In the genomic region with DNA sequence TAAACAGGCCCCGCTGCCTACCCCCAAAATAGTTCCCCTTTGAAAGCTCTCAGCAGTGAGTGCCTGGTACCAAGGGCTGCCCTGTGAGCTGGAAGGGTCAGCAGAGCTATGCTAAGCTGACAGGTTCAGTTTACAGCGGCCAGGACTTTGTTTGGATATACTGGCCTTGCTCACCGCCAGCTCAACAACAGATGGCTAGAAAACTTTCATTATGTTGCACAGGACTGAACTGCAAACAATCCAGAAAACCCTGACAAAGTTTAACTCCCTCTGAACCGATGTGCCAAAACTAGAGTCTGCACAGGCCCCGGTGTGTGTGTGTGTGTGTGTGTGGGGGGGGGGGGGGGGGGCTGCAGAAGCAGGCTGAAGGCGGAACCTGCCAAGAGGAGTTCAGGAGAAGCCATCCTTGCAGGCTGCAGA, we compare ENCODE assay signal across 7 mouse cellular contexts.
DNase-seq lines count a peak whose midpoint lies in the region; ATAC-seq lines count a peak whose summit lies in the region.

No protein-coding gene starts in this region.

- H3K4me1 ChIP-seq in hindbrain, embryonic 13.5 days (replicated peaks) = peaks cover 38% of the 10 kb centered on the region
- peaks cover 40% of the 10 kb centered on the region for H3K4me1 ChIP-seq in liver, embryonic 12.5 days
- peaks cover 29% of the 10 kb centered on the region for H3K4me1 ChIP-seq in stomach, embryonic 14.5 days (ENCODE audit: control insufficient read depth, insufficient read depth, low read length)

- ATAC-seq in hindbrain, embryonic 13.5 days (ENCODE audit: low FRiP score) = no peak
- ATAC-seq in liver, embryonic 12.5 days = peak; percentile 60
- peak; percentile 70; the same call in 1 of the 2 replicates for ATAC-seq in stomach, embryonic 14.5 days (ENCODE audit: insufficient number of reproducible peaks, insufficient read depth, low FRiP score, low read depth)
- ATAC-seq in granulocyte monocyte progenitor cell, adult 5-6 weeks (replicated peaks; ENCODE audit: poor library complexity, severe bottlenecking) = no peak

- H3K9me3 ChIP-seq in hindbrain, embryonic 13.5 days = no peaks in the 10 kb centered on the region
- no peaks in the 10 kb centered on the region for H3K9me3 ChIP-seq in liver, embryonic 12.5 days (replicated peaks)
- no peaks in the 10 kb centered on the region for H3K9me3 ChIP-seq in stomach, embryonic 14.5 days (ENCODE audit: control insufficient read depth, low read depth, low read length)

- WGBS in hindbrain, embryonic 13.5 days = 8% methylated on average over 6 of the region's 6 CpGs
- WGBS in liver, embryonic 12.5 days (ENCODE audit: insufficient replicate concordance) = 51% methylated on average over 6 of the region's 6 CpGs
- 6% methylated on average over 6 of the region's 6 CpGs for WGBS in stomach, embryonic 14.5 days

- H3K36me3 ChIP-seq in hindbrain, embryonic 13.5 days = no peaks in the 10 kb centered on the region
- no peaks in the 10 kb centered on the region for H3K36me3 ChIP-seq in liver, embryonic 12.5 days
- no peaks in the 10 kb centered on the region for H3K36me3 ChIP-seq in stomach, embryonic 14.5 days (ENCODE audit: control insufficient read depth, insufficient read depth, low read length)

- H3K27me3 ChIP-seq in hindbrain, embryonic 13.5 days = peaks cover 9% of the 10 kb centered on the region; the same call in 1 of the 2 replicates
- no peaks in the 10 kb centered on the region for H3K27me3 ChIP-seq in liver, embryonic 12.5 days (replicated peaks)
- H3K27me3 ChIP-seq in stomach, embryonic 14.5 days (ENCODE audit: control insufficient read depth, insufficient read depth, low read length) = no peaks in the 10 kb centered on the region

- DNase-seq in Muller cell, postnatal 12 days (ENCODE audit: inconsistent ontology term) = peak; percentile 36
- DNase-seq in embryo, embryonic 11 days = peak; percentile 72
- DNase-seq in urinary bladder, postnatal 10 days (ENCODE audit: low spot score) = no peak

- no peak overlapping the region for H3K4me2 ChIP-seq in hindbrain, embryonic 13.5 days
- H3K4me2 ChIP-seq in liver, embryonic 12.5 days = 0 out of 2 replicates have a peak overlapping the region, but pooled peaks have one; percentile 3
- H3K4me2 ChIP-seq in stomach, embryonic 14.5 days (replicated peaks; ENCODE audit: low read depth, low read length) = peak overlapping the region; percentile 30

- no peak overlapping the region for H3K4me3 ChIP-seq in hindbrain, embryonic 13.5 days
- H3K4me3 ChIP-seq in liver, embryonic 12.5 days = no peak overlapping the region
- H3K4me3 ChIP-seq in stomach, embryonic 14.5 days (ENCODE audit: low read depth, low read length) = no peak overlapping the region

- peak overlapping the region; percentile 23; the same call in 1 of the 2 replicates for H3K27ac ChIP-seq in hindbrain, embryonic 13.5 days
- H3K27ac ChIP-seq in liver, embryonic 12.5 days = peak overlapping the region; percentile 54; the same call in 1 of the 2 replicates
- H3K27ac ChIP-seq in stomach, embryonic 14.5 days (ENCODE audit: low read length) = peak overlapping the region; percentile 72; the same call in 1 of the 2 replicates

- no peak overlapping the region for H3K9ac ChIP-seq in hindbrain, embryonic 13.5 days
- H3K9ac ChIP-seq in liver, embryonic 12.5 days = no peak overlapping the region
- H3K9ac ChIP-seq in stomach, embryonic 14.5 days (replicated peaks; ENCODE audit: low read depth, low read length) = no peak overlapping the region

Comparison
In these comparisons a context has a peak if more than half of its experiments do, and no peak if none do; other contexts are left out.
1. ATAC-seq: peak in liver, embryonic 12.5 days (single experiment) and stomach, embryonic 14.5 days (single experiment); none in hindbrain, embryonic 13.5 days (single experiment) and granulocyte monocyte progenitor cell, adult 5-6 weeks (single experiment).
2. Peak in every context shown above with its lines, with median percentiles within 50 percentile points of each other: H3K27ac ChIP-seq.